Mouse (Mus musculus): ENCODE measurements around the gene Rassf5.
A peak's percentile ranks its signal among the peaks of the same experiment; 100 is the strongest.
"Not testable (repeated sequence)": the region's sequence is repeated elsewhere in the genome, so short reads cannot be mapped to it uniquely, and the experiment has no call there.

Rassf5 gene

GRCm38 (mm10) chr1:131181642-131182527 is 63.2 kb downstream of the Rassf5 start:
- DNase-seq (ENCODE audit: low read depth, low spot score) = peak; percentile 63

- DNase-seq (ENCODE audit: low read depth, low spot score) = no peak
These were observed 64.7 kb downstream of the Rassf5 start for GRCm38 (mm10) chr1:131180386-131180785.

DNA sequence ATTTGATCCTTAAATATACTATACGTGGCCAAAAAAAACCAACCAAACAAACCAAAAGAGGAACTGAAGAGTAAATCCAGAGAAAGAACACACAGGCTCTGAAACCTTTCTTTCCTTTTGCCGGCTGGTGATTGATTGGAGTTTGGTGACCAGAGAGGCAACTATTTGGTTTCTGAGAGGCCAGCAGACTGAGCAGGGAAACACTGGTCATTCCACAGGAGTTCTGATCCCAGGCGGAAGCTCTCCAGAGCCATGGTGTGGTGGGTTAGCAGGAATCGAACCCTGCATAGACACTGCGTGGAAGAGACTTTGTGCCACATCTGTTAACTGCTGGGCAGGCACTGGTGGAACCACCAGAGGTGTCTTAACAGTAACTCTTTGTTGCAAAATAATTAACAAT is 67.0 kb downstream of the Rassf5 start:
- DNase-seq (ENCODE audit: low read depth, low spot score) = no peak

GRCm38 (mm10) chr1:131177249-131177648 is 67.8 kb downstream of the Rassf5 start:
- no peak for DNase-seq (ENCODE audit: low read depth, low spot score)

- no peak for DNase-seq (ENCODE audit: low read depth, low spot score)
These were observed 69.2 kb downstream of the Rassf5 start for GRCm38 (mm10) chr1:131175819-131176218.

DNA sequence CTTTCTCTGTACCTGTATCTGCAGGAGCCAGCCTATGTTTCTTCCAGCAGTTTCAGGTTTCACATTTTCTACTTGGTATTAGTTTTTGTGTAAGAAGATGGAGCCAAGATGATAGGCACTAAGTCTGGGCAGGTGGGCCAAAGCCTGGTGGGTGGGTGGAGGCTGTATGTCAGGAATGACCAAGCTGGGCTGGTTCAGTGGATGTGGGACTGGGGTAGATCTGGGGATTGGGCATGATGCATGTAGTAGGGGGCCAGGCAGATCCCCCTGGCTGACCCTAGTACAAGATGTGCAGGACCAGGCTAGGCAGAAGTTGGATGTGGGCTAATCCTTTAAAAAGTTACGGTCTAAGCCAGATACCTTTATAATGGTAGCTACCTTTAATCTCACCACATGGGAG is 69.9 kb downstream of the Rassf5 start:
- no peak for DNase-seq (ENCODE audit: low read depth, low spot score)

DNA sequence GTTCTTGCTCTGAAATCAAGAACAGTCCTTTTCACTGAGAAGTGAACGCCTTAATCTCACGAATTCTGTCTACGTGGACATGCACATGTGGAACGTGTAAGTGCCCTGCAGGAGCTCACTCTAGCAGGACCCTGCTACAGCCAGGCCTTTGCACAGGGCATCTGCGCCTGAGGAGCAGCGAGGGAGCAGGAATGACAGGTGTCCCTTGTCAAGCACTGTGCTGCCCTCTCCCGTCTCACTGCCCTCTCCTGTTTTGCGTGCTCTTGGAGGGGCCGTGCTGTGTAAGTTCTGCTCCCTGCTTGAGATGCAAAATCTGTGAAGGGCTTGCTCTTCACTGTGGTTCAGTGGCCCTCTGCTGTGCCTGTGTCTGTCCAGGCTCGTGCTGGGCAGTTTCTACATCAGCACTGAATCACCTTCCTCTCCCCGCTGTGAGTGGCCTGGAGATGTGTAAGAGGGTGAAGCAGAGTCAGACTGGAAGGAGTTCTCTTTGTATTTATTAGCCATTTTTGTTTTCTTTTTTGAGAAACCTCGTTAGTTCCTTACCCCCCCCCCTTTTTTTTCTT is 70.7 kb downstream of the Rassf5 start:
- no peak for DNase-seq (ENCODE audit: low read depth, low spot score)

GRCm38 (mm10) chr1:131173809-131174208 is 71.2 kb downstream of the Rassf5 start:
- no peak for DNase-seq (ENCODE audit: low read depth, low spot score)

DNA sequence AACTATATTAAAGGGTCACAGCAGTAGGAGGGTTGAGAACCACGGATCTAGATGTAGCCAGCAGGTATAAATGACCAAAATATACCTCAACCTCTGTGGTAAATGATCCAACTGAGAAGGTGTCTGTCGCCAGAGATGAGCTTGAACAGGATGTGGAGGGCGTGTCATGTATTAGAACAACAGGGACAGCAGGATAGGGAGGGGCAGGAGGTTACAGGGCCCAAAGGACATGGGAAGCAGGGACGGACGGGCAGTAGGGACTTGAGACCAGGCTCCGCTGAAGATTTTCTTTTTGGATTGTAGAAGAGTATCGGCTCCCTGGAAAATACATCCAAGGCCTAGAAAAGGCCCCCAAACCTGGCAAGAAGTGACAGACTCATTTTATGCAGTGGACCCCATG is 72.1 kb downstream of the Rassf5 start:
- no peak for DNase-seq (ENCODE audit: low read depth, low spot score)

DNA sequence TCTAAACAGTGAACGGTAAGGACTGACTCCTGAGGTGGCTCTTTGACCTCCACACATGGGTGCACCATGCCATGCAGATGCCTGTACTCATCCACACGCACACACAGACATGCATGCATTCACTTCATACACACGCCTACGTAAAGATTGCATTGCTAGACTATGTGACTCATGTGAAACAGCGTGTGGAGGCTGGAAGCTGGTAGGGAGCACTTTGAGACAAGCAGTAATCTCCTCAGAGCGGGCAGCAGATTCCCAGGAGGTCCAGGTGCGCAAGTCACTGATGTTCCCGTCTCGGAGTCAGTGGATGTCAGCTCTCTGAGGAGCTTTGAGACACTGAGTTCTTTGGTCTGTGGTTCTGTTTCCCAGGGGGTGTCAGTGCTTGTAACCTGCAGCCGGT is 77.4 kb downstream of the Rassf5 start:
- DNase-seq (ENCODE audit: low read depth, low spot score) = no peak

- no peak for DNase-seq (ENCODE audit: low read depth, low spot score)
These were observed 80.6 kb downstream of the Rassf5 start for GRCm38 (mm10) chr1:131164427-131164826.

- DNase-seq (ENCODE audit: low read depth, low spot score) = no peak
These were observed 84.0 kb downstream of the Rassf5 start for GRCm38 (mm10) chr1:131161091-131161490.

GRCm38 (mm10) chr1:131159573-131160327 is 85.3 kb downstream of the Rassf5 start:
- not testable (repeated sequence) for DNase-seq (ENCODE audit: low read depth, low spot score)

- DNase-seq (ENCODE audit: low read depth, low spot score) = no peak
These were observed 89.6 kb downstream of the Rassf5 start for GRCm38 (mm10) chr1:131155456-131155855.

- peak; percentile 54 for DNase-seq (ENCODE audit: low read depth, low spot score)
These were observed 91.9 kb downstream of the Rassf5 start, which contains the start of gene Eif2d for GRCm38 (mm10) chr1:131153018-131153629. Gene Eif2d, plus strand, starts transcription at chr1:131153181.

GRCm38 (mm10) chr1:131149496-131149895 is 95.6 kb downstream of the Rassf5 start:
- no peak for DNase-seq (ENCODE audit: low read depth, low spot score)

DNA sequence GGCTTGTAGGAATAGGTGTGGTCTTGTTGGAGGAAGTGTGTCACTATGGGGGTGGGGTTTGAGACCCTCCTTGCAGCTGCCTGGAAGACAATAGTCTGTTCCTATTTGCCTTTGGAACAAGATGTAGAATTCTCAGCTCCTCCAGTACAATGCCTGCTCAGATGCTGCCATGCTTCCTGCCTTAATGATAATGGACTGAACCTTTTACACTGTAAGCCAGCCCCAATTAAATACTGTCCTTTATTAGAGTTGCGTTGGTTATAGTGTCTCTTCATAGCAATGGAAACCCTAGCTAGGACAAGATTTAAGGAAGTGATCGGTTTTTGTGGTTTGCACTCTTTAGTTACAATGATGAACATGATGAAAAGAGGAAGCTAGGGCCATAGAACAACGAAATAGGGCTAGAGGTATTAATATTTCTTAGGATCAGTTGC is 98.9 kb downstream of the Rassf5 start:
- no peak for DNase-seq (ENCODE audit: low read depth, low spot score)

- not testable (repeated sequence) for DNase-seq (ENCODE audit: low read depth, low spot score)
These were observed 99.8 kb downstream of the Rassf5 start for GRCm38 (mm10) chr1:131145222-131145621.

DNA sequence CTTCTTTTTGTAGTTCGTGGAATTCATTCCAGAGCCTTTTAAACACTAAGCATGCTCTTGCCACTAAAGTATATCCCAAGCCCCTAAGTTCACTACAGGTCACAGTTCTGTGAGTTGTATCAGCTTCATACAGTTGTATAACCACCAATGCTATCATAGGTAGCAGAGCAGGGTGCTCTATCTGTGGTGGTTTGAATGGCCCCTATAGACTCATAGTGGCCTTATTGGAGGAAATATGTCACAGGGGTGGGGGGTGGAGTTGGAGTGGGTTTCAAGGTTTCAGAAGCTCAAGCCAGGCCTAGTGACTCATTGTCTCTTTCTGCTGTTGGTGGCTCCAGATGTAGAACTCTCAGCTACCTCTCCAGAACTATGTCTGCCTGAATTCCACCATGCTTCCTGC is 102.6 kb downstream of the Rassf5 start:
- no peak for DNase-seq (ENCODE audit: low read depth, low spot score)

GRCm38 (mm10) chr1:131141449-131141848 is 103.6 kb downstream of the Rassf5 start:
- no peak for DNase-seq (ENCODE audit: low read depth, low spot score)

All from retina, postnatal 7 days (tissue).